Mouse (Mus musculus) frontal cortex, postnatal 14 days (tissue): ENCODE results near the gene Serpina3c.
"Not testable (repeated sequence)": the region's sequence is repeated elsewhere in the genome, so short reads cannot be mapped to it uniquely, and the experiment has no call there.

Experiments
- DNase-seq, 2 experiments: peaks; one replicate each; pipeline ENCODE4 v3.0.0; 2022; ENCODE audit warnings: low spot score in 2 of 2

Serpina3c gene

GRCm38 (mm10) chr12:104112333-104112732 lies 41.3 kb downstream of the Serpina3c start, which contains the start of gene Serpina3a:
Gene Serpina3a, plus strand, starts transcription at chr12:104112724.
- DNase-seq: not testable (repeated sequence)

DNA sequence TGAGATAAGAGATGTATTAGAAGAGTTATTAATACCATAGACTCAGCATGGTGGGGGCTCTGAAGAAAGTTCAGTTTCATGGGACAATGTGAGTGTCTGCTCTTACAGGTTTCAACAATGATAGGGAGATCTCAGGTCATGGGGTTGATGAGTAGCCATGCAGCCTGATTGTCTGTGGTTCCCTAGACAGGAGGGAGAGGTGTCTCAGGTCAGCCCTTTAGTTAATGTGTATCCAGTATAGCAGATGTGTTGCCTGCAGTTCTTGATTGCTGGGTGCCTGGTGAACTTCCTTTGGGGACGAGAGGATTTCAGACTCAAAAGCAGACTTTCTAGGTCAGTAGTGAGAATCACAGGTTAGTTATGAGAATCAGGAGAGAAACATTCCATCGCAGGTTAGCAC lies 45.2 kb downstream of the Serpina3c start:
- DNase-seq: no peak

DNA sequence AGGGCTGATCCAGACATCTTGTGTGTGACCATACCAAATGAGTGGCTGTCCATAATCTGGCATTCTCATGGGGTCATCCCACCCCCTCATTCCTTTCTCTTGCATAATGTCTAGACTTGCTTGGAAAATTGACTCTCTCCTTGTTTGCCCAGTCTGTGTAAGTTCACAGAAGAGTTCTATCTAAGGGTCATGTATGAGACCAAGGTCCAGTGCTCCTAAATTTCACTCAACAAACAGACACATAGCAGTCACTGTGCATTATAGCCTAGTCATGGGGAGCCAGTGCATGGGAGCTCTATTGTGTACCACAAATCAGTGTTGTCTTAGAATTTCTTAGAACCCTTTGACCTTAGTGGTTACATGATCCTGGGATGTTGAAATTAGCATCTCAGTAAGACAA lies 46.8 kb downstream of the Serpina3c start:
- DNase-seq: no peak

GRCm38 (mm10) chr12:104105847-104106246 lies 47.8 kb downstream of the Serpina3c start:
- no peak for DNase-seq

DNA sequence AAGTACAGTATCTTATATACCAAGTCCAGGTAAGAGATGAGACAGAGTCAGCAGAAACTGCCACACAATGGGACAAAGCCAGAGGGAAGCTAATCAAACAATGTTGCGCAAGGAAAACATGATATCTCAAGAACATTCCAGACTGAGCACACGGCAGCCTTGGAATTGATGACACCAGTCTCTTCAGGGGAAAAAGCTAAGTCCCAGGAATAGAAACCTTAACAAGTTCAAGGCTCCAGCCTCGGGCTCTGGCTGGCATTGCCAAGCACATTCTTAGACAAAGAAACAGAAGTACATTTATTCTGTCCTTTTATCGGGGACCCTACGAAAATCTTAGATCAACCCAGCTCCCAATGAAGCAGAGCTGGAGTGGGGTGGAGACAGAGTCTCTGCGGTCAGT lies 52.9 kb downstream of the Serpina3c start, which contains the start of gene Serpina5:
TSS of gene Serpina5 (plus strand) at position 346 of the 400 bp plus-strand sequence.
- DNase-seq: no peak
